ENCODE assay signal across 7 mouse cellular contexts in genomic region chr19:60226845-60227235, GRCm38 (mm10). TPM values are rescaled to one million over a fixed set of nuclear protein-coding genes. Genes with fewer than 3 reads are reported as not detected.
A peak's percentile ranks its signal among the peaks of the same experiment; 100 is the strongest.
DNase-seq lines count a peak whose midpoint lies in the region; ATAC-seq lines count a peak whose summit lies in the region.

No protein-coding gene starts in this region.

- no peak overlapping the region for H3K9ac ChIP-seq in forebrain, embryonic 14.5 days (ENCODE audit: low read length)
- no peak overlapping the region for H3K9ac ChIP-seq in kidney, embryonic 16.5 days (replicated peaks; ENCODE audit: low read length)
- no peak overlapping the region for H3K9ac ChIP-seq in neural tube, embryonic 14.5 days (replicated peaks; ENCODE audit: low read depth, low read length)

- H3K4me1 ChIP-seq in megakaryocyte, embryonic 14.5 days: peaks cover 11% of the 10 kb centered on the region
- H3K4me1 ChIP-seq in forebrain, embryonic 14.5 days (ENCODE audit: control insufficient read depth, insufficient read depth, low read length): peaks cover 5% of the 10 kb centered on the region
- H3K4me1 ChIP-seq in kidney, embryonic 16.5 days (ENCODE audit: insufficient read depth, low read length): peaks cover 7% of the 10 kb centered on the region; the same call in 1 of the 2 replicates
- H3K4me1 ChIP-seq in neural tube, embryonic 14.5 days (ENCODE audit: control insufficient read depth, insufficient read depth, low read length): peaks cover 10% of the 10 kb centered on the region

- H3K4me3 ChIP-seq in megakaryocyte, embryonic 14.5 days (replicated peaks): peak overlapping the region; percentile 96
- no peak overlapping the region; the same call in 1 of the 2 replicates for H3K4me3 ChIP-seq in forebrain, embryonic 14.5 days (ENCODE audit: low read depth, low read length)
- peak overlapping the region; percentile 96 for H3K4me3 ChIP-seq in kidney, embryonic 16.5 days (ENCODE audit: low read length)
- peak overlapping the region; percentile 93 for H3K4me3 ChIP-seq in neural tube, embryonic 14.5 days (ENCODE audit: low read depth, low read length)

- H3K27ac ChIP-seq in forebrain, embryonic 14.5 days (ENCODE audit: low read depth, low read length): no peak overlapping the region
- H3K27ac ChIP-seq in kidney, embryonic 16.5 days (ENCODE audit: low read length): no peak overlapping the region
- no peak overlapping the region for H3K27ac ChIP-seq in neural tube, embryonic 14.5 days (ENCODE audit: low read depth, low read length)

- WGBS in forebrain, embryonic 14.5 days: 56% methylated on average over 8 of the region's 8 CpGs
- 56% methylated on average over 8 of the region's 8 CpGs for WGBS in kidney, embryonic 16.5 days
- WGBS in neural tube, embryonic 14.5 days: 55% methylated on average over 8 of the region's 8 CpGs

- H3K4me2 ChIP-seq in forebrain, embryonic 14.5 days (ENCODE audit: low read length): peak overlapping the region; percentile 43
- peak overlapping the region; percentile 30 for H3K4me2 ChIP-seq in kidney, embryonic 16.5 days (replicated peaks; ENCODE audit: low read depth, low read length)
- H3K4me2 ChIP-seq in neural tube, embryonic 14.5 days (ENCODE audit: low read depth, low read length): peak overlapping the region; percentile 35

- peaks cover 4% of the 10 kb centered on the region for H3K36me3 ChIP-seq in megakaryocyte, embryonic 14.5 days (replicated peaks; ENCODE audit: low read length)
- no peaks in the 10 kb centered on the region for H3K36me3 ChIP-seq in forebrain, embryonic 14.5 days (ENCODE audit: control insufficient read depth, insufficient read depth, low read length)
- H3K36me3 ChIP-seq in kidney, embryonic 16.5 days (ENCODE audit: insufficient read depth, low read length): no peaks in the 10 kb centered on the region
- no peaks in the 10 kb centered on the region for H3K36me3 ChIP-seq in neural tube, embryonic 14.5 days (ENCODE audit: control insufficient read depth, insufficient read depth, low read length)

- ATAC-seq in megakaryocyte, adult 5-6 weeks (ENCODE audit: poor library complexity, severe bottlenecking): no peak
- ATAC-seq in forebrain, embryonic 14.5 days: peak; percentile 35
- no peak for ATAC-seq in kidney, embryonic 16.5 days (ENCODE audit: low FRiP score, low TSS enrichment)
- peak; percentile 35; the same call in 1 of the 2 replicates for ATAC-seq in neural tube, embryonic 14.5 days (ENCODE audit: low read depth)

- peaks cover 5% of the 10 kb centered on the region for H3K9me3 ChIP-seq in megakaryocyte, embryonic 14.5 days
- H3K9me3 ChIP-seq in forebrain, embryonic 14.5 days (replicated peaks; ENCODE audit: control insufficient read depth, low read length): no peaks in the 10 kb centered on the region
- no peaks in the 10 kb centered on the region for H3K9me3 ChIP-seq in kidney, embryonic 16.5 days (ENCODE audit: low read length)
- no peaks in the 10 kb centered on the region for H3K9me3 ChIP-seq in neural tube, embryonic 14.5 days (ENCODE audit: control insufficient read depth, low read length)

- peaks cover 1% of the 10 kb centered on the region for H3K27me3 ChIP-seq in megakaryocyte, embryonic 14.5 days (replicated peaks)
- H3K27me3 ChIP-seq in forebrain, embryonic 14.5 days (replicated peaks; ENCODE audit: control insufficient read depth, insufficient read depth, low read length): no peaks in the 10 kb centered on the region
- peaks cover 4% of the 10 kb centered on the region; the same call in 1 of the 2 replicates for H3K27me3 ChIP-seq in kidney, embryonic 16.5 days (ENCODE audit: insufficient read depth, low read length)
- no peaks in the 10 kb centered on the region for H3K27me3 ChIP-seq in neural tube, embryonic 14.5 days (ENCODE audit: control insufficient read depth, insufficient read depth, low read length)

- DNase-seq in forebrain, embryonic 14.5 days (ENCODE audit: low spot score): no peak
- no peak for DNase-seq in left cerebral cortex, postnatal 14 days (ENCODE audit: low spot score in 2 of 2)
- DNase-seq in B cell, adult 2 months: no peak

- intact Hi-C loops in left cerebral cortex, postnatal 14 days (cut with DNase I): no loop called here

RNA-seq across cellular contexts. Expression of gene Fam204a, which starts 0.3 kb away (rescaled TPM):
- polyA plus RNA-seq in megakaryocyte, embryonic 14.5 days (2012; ENCODE audit: insufficient read depth, low replicate concordance): 4.7 and 7.9 TPM in 2 replicates
- total RNA-seq in megakaryocyte, adult 5-6 weeks (2015): 22.2 and 26.8 TPM in 2 replicates
- total RNA-seq in megakaryocyte, adult 5-6 weeks (2017): 51.6 and 61.3 TPM in 2 replicates
- 56.3 and 58.6 TPM in 2 replicates for polyA plus RNA-seq in forebrain, embryonic 14.5 days (2014; fragmentation: Nextera tagmentation; extraction: Ambion mirVana)
- polyA plus RNA-seq in kidney, embryonic 16.5 days (2015; fragmentation: Nextera tagmentation; extraction: Ambion mirVana): 46.1 and 52.7 TPM in 2 replicates
- polyA plus RNA-seq in neural tube, embryonic 14.5 days (2014; fragmentation: Nextera tagmentation; extraction: Ambion mirVana): 71.9 and 76.0 TPM in 2 replicates
- 10 to 100 TPM; 30.7 TPM for total RNA-seq in left cerebral cortex, postnatal 14 days (2021)

Comparison
In these comparisons a context has a peak if more than half of its experiments do, and no peak if none do; other contexts are left out.
1. ATAC-seq: peak in forebrain, embryonic 14.5 days (single experiment) and neural tube, embryonic 14.5 days (single experiment); none in megakaryocyte, adult 5-6 weeks (single experiment) and kidney, embryonic 16.5 days (single experiment).
2. Peak in every context shown above with its lines, with median percentiles within 50 percentile points of each other: H3K4me2 ChIP-seq.